Mouse (Mus musculus) embryonic facial prominence, embryonic 14.5 days (tissue): ENCODE results near the gene Tpgs1. TPM values are rescaled to one million over a fixed set of nuclear protein-coding genes. Genes with fewer than 3 reads are reported as not detected.

Source experiments
- ATAC-seq: fragments of 200-750 bp; cut with Nextera tagmentation; 2 replicates; pipeline ENCODE4 v1.8.0; 2017; ENCODE audit warnings: low read depth, moderate number of reproducible peaks, moderate TSS enrichment
- DNase-seq: peaks from one replicate; pipeline ENCODE4 v3.0.0-alpha.2; 2015; ENCODE audit warnings: low spot score
- H3K27ac ChIP-seq: fragments of 300-500 bp; sonication (generic); replicated peaks from 2 replicates; pipeline ENCODE4 v1.5.1; 2014; ENCODE audit warnings: low read depth, mild to moderate bottlenecking, low read length, moderate library complexity
- H3K27me3 ChIP-seq: fragments of 300-500 bp; sonication (generic); replicated peaks from 2 replicates; pipeline ENCODE4 v1.6.1; 2014; ENCODE audit warnings: low read length; ENCODE audit not compliant: control insufficient read depth, insufficient read depth
- H3K36me3 ChIP-seq: fragments of 300-500 bp; sonication (generic); 2 replicates; pipeline ENCODE4 v1.6.1; 2014; ENCODE audit warnings: low read length, mixed read lengths; ENCODE audit not compliant: control insufficient read depth, insufficient read depth
- H3K4me1 ChIP-seq: fragments of 300-500 bp; sonication (generic); 2 replicates; pipeline ENCODE4 v1.6.1; 2014; ENCODE audit warnings: antibody characterized with exemption, low read length; ENCODE audit not compliant: control insufficient read depth, insufficient read depth
- H3K4me2 ChIP-seq: fragments of 300-500 bp; sonication (generic); 2 replicates; pipeline ENCODE4 v1.6.1; 2014; ENCODE audit warnings: low read depth, mild to moderate bottlenecking, low read length, moderate library complexity, mixed read lengths
- H3K4me3 ChIP-seq: fragments of 300-500 bp; sonication (generic); 2 replicates; pipeline ENCODE4 v1.5.1; 2014; ENCODE audit warnings: low read depth, mild to moderate bottlenecking, low read length
- H3K9ac ChIP-seq: fragments of 300-500 bp; sonication (generic); 2 replicates; pipeline ENCODE4 v1.6.1; 2014; ENCODE audit warnings: low read depth, mild to moderate bottlenecking, low read length, moderate library complexity, mixed read lengths
- H3K9me3 ChIP-seq: fragments of 300-500 bp; sonication (generic); 2 replicates; pipeline ENCODE4 v1.6.1; 2016; ENCODE audit warnings: low read length; ENCODE audit not compliant: control insufficient read depth
- WGBS: fragments of 180-500 bp; shearing (Covaris S2); extraction: QIAGEN DNeasy Blood & Tissue Kit; methylation state at CpG from one replicate; pipeline ENCODE4 v1.1.7; 2014; 5-methylcytosine and 5-hydroxymethylcytosine counted together
- polyA plus RNA-seq: library from polyadenylated mRNA; unstranded; fragments of >200 nt; fragmentation: Nextera tagmentation; extraction: Ambion mirVana; gene quantifications from 2 replicates; pipeline ENCODE4 v1.2.1, GENCODE M21; 2014

Tpgs1 gene
- polyA plus RNA-seq, 1 experiment from 2014 or later, result 58.7 TPM

GRCm38 (mm10) chr10:79717640-79718357, 48.6 kb downstream of the Tpgs1 start:
- Histone ChIP-seq H3K27ac (no peak overlapping the region), H3K9ac (no peak overlapping the region), H3K4me2 (peak overlapping the region; percentile 98), H3K4me3 (peak overlapping the region; percentile 57), H3K9me3 (no peaks in the 10 kb centered on the region), H3K27me3 (peaks cover 47% of the 10 kb centered on the region), H3K4me1 (peaks cover 6% of the 10 kb centered on the region; the same call in 1 of the 2 replicates), H3K36me3 (no peaks in the 10 kb centered on the region)
- DNase-seq (peak; percentile 81), ATAC-seq (no peak)
- 3% methylated on average over 39 of the region's 43 CpGs for WGBS

GRCm38 (mm10) chr10:79721089-79721488, 51.9 kb downstream of the Tpgs1 start:
- Histone ChIP-seq H3K4me1 (peaks cover 6% of the 10 kb centered on the region; the same call in 1 of the 2 replicates), H3K27me3 (peaks cover 30% of the 10 kb centered on the region), H3K4me3 (no peak overlapping the region), H3K9me3 (no peaks in the 10 kb centered on the region), H3K27ac (no peak overlapping the region), H3K9ac (no peak overlapping the region), H3K4me2 (no peak overlapping the region), H3K36me3 (no peaks in the 10 kb centered on the region)
- no peak for DNase-seq
- ATAC-seq, result no peak
- 53% methylated on average over 5 of the region's 5 CpGs for WGBS

GRCm38 (mm10) chr10:79723047-79723446, 53.9 kb downstream of the Tpgs1 start:
- peaks cover 11% of the 10 kb centered on the region for H3K27me3 ChIP-seq
- no peak for ATAC-seq
- WGBS, result 64% methylated on average over 6 of the region's 6 CpGs

GRCm38 (mm10) chr10:79723692-79724091, 54.5 kb downstream of the Tpgs1 start:
- no peak for ATAC-seq
- no peak for DNase-seq
- WGBS, result 79% methylated on average over 7 of the region's 7 CpGs
- Histone ChIP-seq H3K4me1 (no peaks in the 10 kb centered on the region), H3K27ac (no peak overlapping the region), H3K9ac (no peak overlapping the region), H3K36me3 (no peaks in the 10 kb centered on the region), H3K27me3 (peaks cover 4% of the 10 kb centered on the region), H3K4me2 (no peak overlapping the region), H3K9me3 (no peaks in the 10 kb centered on the region), H3K4me3 (no peak overlapping the region)

More at GRCm38 (mm10) chr10:79723047-79723446, 53.9 kb downstream of the Tpgs1 start:
- DNase-seq, result no peak
- H3K9me3 ChIP-seq, result no peaks in the 10 kb centered on the region
- H3K27ac ChIP-seq, result no peak overlapping the region
- no peak overlapping the region for H3K4me3 ChIP-seq
- H3K4me2 ChIP-seq, result no peak overlapping the region
- no peak overlapping the region for H3K9ac ChIP-seq
- no peaks in the 10 kb centered on the region for H3K36me3 ChIP-seq
- H3K4me1 ChIP-seq, result no peaks in the 10 kb centered on the region

Other genes starting within 250 kb of the Tpgs1 start
- gene Vmn2r83, start 200.6 kb upstream of the Tpgs1 start, polyA plus RNA-seq, result not detected in 2 replicates
- gene Plpp2, start 135.6 kb upstream of the Tpgs1 start, polyA plus RNA-seq, result 18.1 and 19.9 TPM in 2 replicates
- gene Mier2, start 114.2 kb upstream of the Tpgs1 start, polyA plus RNA-seq, result 44.6 and 50.9 TPM in 2 replicates
- gene Theg, start 82.0 kb upstream of the Tpgs1 start, polyA plus RNA-seq, result not detected in 2 replicates
- gene C2cd4c, start 55.3 kb upstream of the Tpgs1 start, polyA plus RNA-seq, result 0.09 TPM in 1 of 2 replicates, not detected in the other
- 11.3 and 11.4 TPM in 2 replicates for gene Shc2, start 31.5 kb upstream of the Tpgs1 start, polyA plus RNA-seq
- gene Odf3l2, start 23.6 kb upstream of the Tpgs1 start, polyA plus RNA-seq, result not detected in 2 replicates
- gene Madcam1, start 4.8 kb upstream of the Tpgs1 start, polyA plus RNA-seq, result 8.5 and 11.6 TPM in 2 replicates
- gene Cdc34, start 12.8 kb downstream of the Tpgs1 start, polyA plus RNA-seq, result 106 TPM in 2 replicates
- 0.31 and 0.51 TPM in 2 replicates for gene Gzmm, start 19.7 kb downstream of the Tpgs1 start, polyA plus RNA-seq
- 846 and 847 TPM in 2 replicates for gene Bsg, start 35.1 kb downstream of the Tpgs1 start, polyA plus RNA-seq
- 0.15 and 0.20 TPM in 2 replicates for gene Hcn2, start 47.3 kb downstream of the Tpgs1 start, polyA plus RNA-seq
- 32.5 and 33.6 TPM in 2 replicates for gene Polrmt, start 77.2 kb downstream of the Tpgs1 start, polyA plus RNA-seq
- 0.35 and 0.38 TPM in 2 replicates for gene Fgf22, start 85.7 kb downstream of the Tpgs1 start, polyA plus RNA-seq
- gene Rnf126, start 97.6 kb downstream of the Tpgs1 start, polyA plus RNA-seq, result 77.5 and 78.9 TPM in 2 replicates
- gene Fstl3, start 107.9 kb downstream of the Tpgs1 start, polyA plus RNA-seq, result 8.3 and 10.7 TPM in 2 replicates
- gene Prss57, start 121.6 kb downstream of the Tpgs1 start, polyA plus RNA-seq, result 0.16 TPM in 1 of 2 replicates, not detected in the other
- gene Palm, start 124.2 kb downstream of the Tpgs1 start, polyA plus RNA-seq, result 62.5 and 75.4 TPM in 2 replicates
- gene Misp, start 151.6 kb downstream of the Tpgs1 start, polyA plus RNA-seq, result 2.3 and 3.9 TPM in 2 replicates
- gene Ptbp1, start 185.1 kb downstream of the Tpgs1 start, polyA plus RNA-seq, result 198 and 254 TPM in 2 replicates
- 4.1 and 6.7 TPM in 2 replicates for gene Prtn3, start 205.1 kb downstream of the Tpgs1 start, polyA plus RNA-seq
- gene Plppr3, start 205.3 kb downstream of the Tpgs1 start, polyA plus RNA-seq, result 32.4 and 50.2 TPM in 2 replicates
- 0.64 and 2.0 TPM in 2 replicates for gene Elane, start 216.9 kb downstream of the Tpgs1 start, polyA plus RNA-seq
- 0.22 TPM in 1 of 2 replicates, not detected in the other for gene Cfd, start 221.5 kb downstream of the Tpgs1 start, polyA plus RNA-seq
- 33.7 and 40.2 TPM in 2 replicates for gene Med16, start 239.6 kb downstream of the Tpgs1 start, polyA plus RNA-seq
- 4.1 and 6.7 TPM in 2 replicates for gene Gm26602, start 241.5 kb downstream of the Tpgs1 start, polyA plus RNA-seq
- gene Kiss1r, start 247.6 kb downstream of the Tpgs1 start, polyA plus RNA-seq, result 0.56 and 0.58 TPM in 2 replicates